Mouse (Mus musculus) cerebellum, adult 11-12 months (tissue): ENCODE data around the gene Mlx.

ENCODE experiments used
- DNase-seq: peaks from one replicate; pipeline ENCODE4 v3.0.0; 2022

The Mlx gene

DNA sequence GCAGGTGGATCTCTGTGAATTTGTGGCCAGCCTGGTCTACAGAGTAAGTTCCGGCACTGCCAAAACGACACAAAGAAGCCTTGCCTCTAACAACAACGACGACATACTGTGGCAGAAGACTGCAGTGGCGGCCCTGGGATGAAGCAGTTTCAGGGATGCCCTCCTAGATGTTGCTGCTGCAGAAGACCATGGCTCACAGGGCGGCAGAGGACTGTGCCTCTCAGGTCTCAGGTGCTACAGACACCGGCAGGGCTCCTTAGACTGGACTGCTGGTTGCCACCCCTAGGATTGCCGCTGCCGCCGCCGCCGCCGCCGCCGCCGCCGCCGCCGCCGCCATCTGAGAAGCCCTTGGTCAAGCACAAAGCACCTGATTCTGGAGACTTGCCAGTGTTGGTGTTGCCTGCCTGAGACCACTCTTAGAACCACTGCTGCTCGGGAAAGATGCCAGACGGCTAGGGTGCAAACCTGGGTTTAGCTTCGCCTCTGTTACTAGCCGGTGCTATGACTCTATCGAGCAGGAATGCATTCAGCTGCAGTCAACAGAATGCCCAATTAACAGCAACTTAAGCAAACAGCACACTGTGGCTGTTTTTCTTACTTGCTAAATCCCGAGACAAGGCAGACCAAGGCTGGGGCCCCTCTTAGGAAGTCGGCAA is 53.2 kb downstream of the Mlx start:
- no peak for DNase-seq

DNA sequence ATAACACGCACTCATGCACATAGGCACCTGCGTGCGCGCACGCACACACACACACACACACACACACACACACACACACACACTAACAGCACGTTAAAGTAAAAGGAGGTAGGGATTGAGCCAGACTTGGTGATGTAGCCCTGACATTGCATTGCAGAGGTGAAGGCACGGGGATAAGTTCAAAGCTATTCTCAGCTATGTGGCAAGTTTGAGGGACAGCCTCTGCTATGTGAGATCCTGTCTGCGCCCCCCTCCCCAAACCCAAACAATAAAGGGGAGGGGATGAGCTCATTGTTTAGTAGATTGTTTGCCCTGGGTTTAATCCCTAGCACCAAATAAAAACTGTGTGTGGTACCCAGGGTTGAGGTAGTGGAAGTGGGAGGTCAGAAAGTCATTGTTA is 54.0 kb downstream of the Mlx start:
- DNase-seq: no peak
